Mouse (Mus musculus) brain, embryonic 14.5 days (tissue): Measurements from ENCODE around the gene Fam180a.

Experiments used
- CTCF ChIP-seq: fragments of 200-500 bp; IDR thresholded peaks from 2 replicates; pipeline ENCODE4 v1.5.1; 2012; ENCODE audit warnings: inconsistent platforms, mild to moderate bottlenecking, moderate library complexity, borderline replicate concordance; ENCODE audit not compliant: insufficient read depth, insufficient read length; ENCODE audit errors: extremely low read depth
- POLR2A ChIP-seq: fragments of 200-500 bp; IDR thresholded peaks from 2 replicates; pipeline ENCODE4 v1.6.1; 2012; ENCODE audit warnings: mild to moderate bottlenecking, inconsistent platforms, borderline replicate concordance; ENCODE audit not compliant: poor library complexity, insufficient read depth, insufficient read length, severe bottlenecking; ENCODE audit errors: extremely low read depth

GRCm38 (mm10) chr6:35330834-35331233, 4.9 kb upstream of the Fam180a start:
- TF ChIP-seq CTCF = no peak
- TF ChIP-seq POLR2A = no peak
